8 mouse cellular contexts compared by ENCODE assay signal in the genomic region with DNA sequence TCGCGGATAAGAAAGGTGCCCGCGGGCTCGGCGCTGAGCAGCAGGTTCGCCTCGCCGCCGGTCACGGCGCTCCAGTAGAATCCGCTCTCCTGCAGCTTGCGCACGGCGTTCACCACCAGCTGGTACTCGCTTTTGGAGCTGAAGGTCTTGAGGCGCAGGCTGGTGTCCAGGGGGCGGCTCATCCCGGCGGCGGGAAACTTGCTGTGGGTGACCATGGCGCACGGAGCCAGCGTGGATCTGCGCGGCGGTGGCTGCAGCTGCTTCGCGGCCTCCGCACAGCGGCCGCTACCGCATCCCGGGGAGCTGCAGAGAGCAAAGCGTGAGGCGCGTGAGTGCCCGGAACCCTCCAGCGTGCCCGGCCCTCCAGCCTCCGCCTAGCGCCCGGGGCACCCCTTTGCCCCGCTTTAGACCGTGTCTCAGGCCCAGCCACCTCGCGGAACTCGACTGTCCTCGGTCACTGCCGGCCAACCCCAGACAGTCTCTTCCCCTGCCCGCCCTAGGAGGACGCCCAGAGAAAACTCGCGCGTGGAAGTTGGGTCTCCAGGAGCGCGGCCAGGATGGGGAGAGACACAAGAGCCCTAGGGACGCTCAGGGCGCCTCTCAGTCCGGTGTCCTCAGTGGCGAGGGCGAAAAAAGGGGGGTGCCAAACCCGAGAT. TPM values are rescaled to one million over a fixed set of nuclear protein-coding genes. Genes with fewer than 3 reads are reported as not detected.
A peak's percentile ranks its signal among the peaks of the same experiment; 100 is the strongest.
DNase-seq lines count a peak whose midpoint lies in the region; ATAC-seq and TF ChIP-seq lines count a peak whose summit lies in the region.

No protein-coding gene starts in this region.

- H3K4me2 ChIP-seq in heart, embryonic 11.5 days: peak overlapping the region; percentile 98
- peak overlapping the region; percentile 94 for H3K4me2 ChIP-seq in embryonic facial prominence, embryonic 12.5 days (replicated peaks)
- peak overlapping the region; percentile 89 for H3K4me2 ChIP-seq in lung, postnatal 0 days (replicated peaks; ENCODE audit: low read depth, low read length)

- peaks cover 35% of the 10 kb centered on the region for H3K27me3 ChIP-seq in heart, embryonic 11.5 days (ENCODE audit: control insufficient read depth, insufficient read depth, low read length)
- H3K27me3 ChIP-seq in G1E (ENCODE audit: insufficient read depth, low read length): peaks cover 47% of the 10 kb centered on the region
- H3K27me3 ChIP-seq in embryonic facial prominence, embryonic 12.5 days: peaks cover 19% of the 10 kb centered on the region
- H3K27me3 ChIP-seq in lung, postnatal 0 days (replicated peaks; ENCODE audit: insufficient read depth, low read length): no peaks in the 10 kb centered on the region
- H3K27me3 ChIP-seq in splenic B cell, adult 2 months (ENCODE audit: control insufficient read depth, insufficient read depth, low read length, poor library complexity, severe bottlenecking): no peaks in the 10 kb centered on the region

- TF ChIP-seq EP300 in lung, postnatal 0 days (IDR thresholded peaks at IDR 0.05): no peak

- H3K4me3 ChIP-seq in heart, embryonic 11.5 days (ENCODE audit: low read depth, low read length): peak overlapping the region; percentile 73
- H3K4me3 ChIP-seq in G1E (ENCODE audit: low read depth, low read length): peak overlapping the region; percentile 74
- H3K4me3 ChIP-seq in embryonic facial prominence, embryonic 12.5 days: peak overlapping the region; percentile 77
- peak overlapping the region; percentile 92 for H3K4me3 ChIP-seq in lung, postnatal 0 days (ENCODE audit: low read depth, low read length)

- TF ChIP-seq CTCF in G1E (IDR thresholded peaks at IDR 0.05; ENCODE audit: low read depth, low read length): no peak
- no peak for TF ChIP-seq CTCF in lung, postnatal 0 days (IDR thresholded peaks at IDR 0.05)

- no peak for ATAC-seq in heart, embryonic 11.5 days (replicated peaks; ENCODE audit: insufficient number of reproducible peaks, low FRiP score, low TSS enrichment)
- no peak for ATAC-seq in G1E (ENCODE audit: extremely low read depth, insufficient number of reproducible peaks, low FRiP score, poor library complexity, severe bottlenecking)
- no peak for ATAC-seq in embryonic facial prominence, embryonic 12.5 days (ENCODE audit: insufficient number of reproducible peaks, insufficient read depth, low FRiP score, low TSS enrichment)
- ATAC-seq in lung, postnatal 0 days: no peak

- H3K27ac ChIP-seq in heart, embryonic 11.5 days (ENCODE audit: low read depth, low read length): peak overlapping the region; percentile 93
- H3K27ac ChIP-seq in embryonic facial prominence, embryonic 12.5 days: peak overlapping the region; percentile 93
- peak overlapping the region; percentile 99 for H3K27ac ChIP-seq in lung, postnatal 0 days (ENCODE audit: low read length)

- H3K36me3 ChIP-seq in heart, embryonic 11.5 days (ENCODE audit: control insufficient read depth, insufficient read depth, low read length): no peaks in the 10 kb centered on the region
- H3K36me3 ChIP-seq in G1E (replicated peaks): peaks cover 26% of the 10 kb centered on the region
- H3K36me3 ChIP-seq in embryonic facial prominence, embryonic 12.5 days: no peaks in the 10 kb centered on the region
- H3K36me3 ChIP-seq in lung, postnatal 0 days (ENCODE audit: insufficient read depth, low read length): no peaks in the 10 kb centered on the region
- H3K36me3 ChIP-seq in splenic B cell, adult 2 months (ENCODE audit: control insufficient read depth, insufficient read depth, low read length, poor library complexity, severe bottlenecking): no peaks in the 10 kb centered on the region

- no peaks in the 10 kb centered on the region for H3K9me3 ChIP-seq in heart, embryonic 11.5 days (replicated peaks; ENCODE audit: control insufficient read depth, low read length)
- H3K9me3 ChIP-seq in G1E (replicated peaks): peaks cover 9% of the 10 kb centered on the region
- H3K9me3 ChIP-seq in embryonic facial prominence, embryonic 12.5 days: no peaks in the 10 kb centered on the region
- H3K9me3 ChIP-seq in lung, postnatal 0 days (ENCODE audit: low read length): no peaks in the 10 kb centered on the region

- peak overlapping the region; percentile 74 for H3K9ac ChIP-seq in heart, embryonic 11.5 days (ENCODE audit: low read depth, low read length)
- H3K9ac ChIP-seq in embryonic facial prominence, embryonic 12.5 days: peak overlapping the region; percentile 82
- H3K9ac ChIP-seq in lung, postnatal 0 days (replicated peaks; ENCODE audit: low read depth): peak overlapping the region; percentile 97

- under 1% methylated on average over 60 of the region's 64 CpGs for WGBS in heart, embryonic 11.5 days (ENCODE audit: insufficient replicate concordance)
- WGBS in embryonic facial prominence, embryonic 12.5 days: 1% methylated on average over 64 of the region's 64 CpGs
- WGBS in lung, postnatal 0 days: 1% methylated on average over 61 of the region's 64 CpGs

- peaks cover 47% of the 10 kb centered on the region for H3K4me1 ChIP-seq in heart, embryonic 11.5 days (ENCODE audit: control insufficient read depth, insufficient read depth, low read length)
- peaks cover 66% of the 10 kb centered on the region for H3K4me1 ChIP-seq in G1E (ENCODE audit: insufficient read depth, low read depth, low read length)
- peaks cover 55% of the 10 kb centered on the region for H3K4me1 ChIP-seq in embryonic facial prominence, embryonic 12.5 days
- H3K4me1 ChIP-seq in lung, postnatal 0 days (ENCODE audit: insufficient read depth, low read depth, low read length): peaks cover 33% of the 10 kb centered on the region; the same call in 1 of the 2 replicates

- no peak for DNase-seq in heart, adult 9 months (ENCODE audit: low spot score in 2 of 2)
- peak; percentile 54 for DNase-seq in G1E (ENCODE audit: low spot score)
- DNase-seq in induced T-regulatory cell, adult 2 months (ENCODE audit: low read depth): peak; percentile 69
- DNase-seq in lung, postnatal 0 days (ENCODE audit: low spot score): peak; percentile 53
- peak; percentile 42 for DNase-seq in splenic B cell, adult 2 months (ENCODE audit: low read depth, low spot score)
- DNase-seq in layer of hippocampus, postnatal 14 days (ENCODE audit: low spot score in 2 of 2): no peak

RNA-seq across cellular contexts. Expression of a gene that starts 1.7 kb away (rescaled TPM):
- polyA plus RNA-seq in heart, embryonic 11.5 days (2014; fragmentation: Nextera tagmentation; extraction: Ambion mirVana): 3.6 and 4.5 TPM in 2 replicates
- 1.3 TPM in 1 of 2 replicates, not detected in the other for total RNA-seq in G1E (2014; fragmentation: Nextera tagmentation)
- 3.8 and 5.6 TPM in 2 replicates for total RNA-seq in G1E (2017)
- 2.5 and 2.9 TPM in 2 replicates for polyA plus RNA-seq in G1E (2012)
- polyA plus RNA-seq in embryonic facial prominence, embryonic 12.5 days (2016; fragmentation: Nextera tagmentation; extraction: Ambion mirVana): 18.4 and 19.3 TPM in 2 replicates
- polyA plus RNA-seq in lung, postnatal 0 days (2015; fragmentation: Nextera tagmentation; extraction: Ambion mirVana): 27.5 and 57.0 TPM in 2 replicates
- total RNA-seq in layer of hippocampus, postnatal 14 days (2021): 1 to 10 TPM; 2.1 to 3.2 TPM

RNA-seq across cellular contexts. Expression of a gene that starts 17.9 kb away (rescaled TPM):
- 26.5 and 27.4 TPM in 2 replicates for polyA plus RNA-seq in heart, embryonic 11.5 days (2014; fragmentation: Nextera tagmentation; extraction: Ambion mirVana)
- 9.7 and 10.0 TPM in 2 replicates for total RNA-seq in G1E (2014; fragmentation: Nextera tagmentation)
- total RNA-seq in G1E (2017): 17.6 and 18.8 TPM in 2 replicates
- 36.9 and 37.6 TPM in 2 replicates for polyA plus RNA-seq in G1E (2012)
- 43.0 and 46.2 TPM in 2 replicates for polyA plus RNA-seq in embryonic facial prominence, embryonic 12.5 days (2016; fragmentation: Nextera tagmentation; extraction: Ambion mirVana)
- polyA plus RNA-seq in lung, postnatal 0 days (2015; fragmentation: Nextera tagmentation; extraction: Ambion mirVana): 88.6 and 89.5 TPM in 2 replicates
- total RNA-seq in layer of hippocampus, postnatal 14 days (2021): 10 to 100 TPM; 65.4 to 66.9 TPM

Comparison
In these comparisons a context has a peak if more than half of its experiments do, and no peak if none do; other contexts are left out.
1. DNase-seq: peak in G1E (single experiment), induced T-regulatory cell, adult 2 months (single experiment), lung, postnatal 0 days (single experiment) and splenic B cell, adult 2 months (single experiment); none in heart, adult 9 months (0 of 2) and layer of hippocampus, postnatal 14 days (0 of 2).
2. Peak in every context shown above with its lines, with median percentiles within 50 percentile points of each other: H3K27ac ChIP-seq, H3K4me2 ChIP-seq, H3K4me3 ChIP-seq and H3K9ac ChIP-seq.